Mouse (Mus musculus) myocyte (in vitro differentiated cells): ENCODE measurements around the gene Tmed10. TPM values are rescaled to one million over a fixed set of nuclear protein-coding genes. Genes with fewer than 3 reads are reported as not detected.
A peak's percentile ranks its signal among the peaks of the same experiment; 100 is the strongest.

Experiments used
- H3K27me3 ChIP-seq: one replicate; pipeline ENCODE4 v1.6.1; 2011; ENCODE audit not compliant: control insufficient read depth, insufficient read depth, insufficient read length
- H3K36me3 ChIP-seq: one replicate; pipeline ENCODE4 v1.6.1; 2011; ENCODE audit not compliant: control insufficient read depth, insufficient read depth
- H3K4me2 ChIP-seq: one replicate; pipeline ENCODE4 v1.6.1; 2011; ENCODE audit warnings: low read depth, control low read depth
- H3K4me3 ChIP-seq: one replicate; pipeline ENCODE4 v1.5.1; 2011; ENCODE audit warnings: mild to moderate bottlenecking, control low read depth, moderate library complexity
- H3K79me2 ChIP-seq: one replicate; pipeline ENCODE4 v1.6.1; 2011; ENCODE audit not compliant: control insufficient read depth, insufficient read depth
- H3ac ChIP-seq: one replicate; pipeline ENCODE4 v1.6.1; 2011; ENCODE audit not compliant: control insufficient read depth, insufficient read length
- CEBPB ChIP-seq: IDR thresholded peaks from 2 replicates; pipeline ENCODE4 v1.6.1; 2011; ENCODE audit warnings: mild to moderate bottlenecking, moderate library complexity; ENCODE audit not compliant: poor library complexity, insufficient read depth, severe bottlenecking
- E2F4 ChIP-seq: IDR thresholded peaks from one replicate; pipeline ENCODE4 v1.6.1; 2011; ENCODE audit warnings: mild to moderate bottlenecking, control low read depth, moderate library complexity; ENCODE audit not compliant: insufficient read depth
- MAX ChIP-seq: IDR thresholded peaks from one replicate; pipeline ENCODE4 v1.6.1; 2011; ENCODE audit warnings: low read depth, mild to moderate bottlenecking, control low read depth
- MYOD1 ChIP-seq, 3 experiments: IDR thresholded peaks; one replicate each; pipeline ENCODE4 v1.6.1; 2011; ENCODE audit warnings: control low read depth in 2 of 3, low read depth in 2 of 3, mild to moderate bottlenecking in 2 of 3, moderate library complexity in 1 of 3; ENCODE audit not compliant: insufficient read length in 2 of 3, control insufficient read depth in 1 of 3
- MYOG ChIP-seq, 3 experiments: IDR thresholded peaks; one replicate each; pipeline ENCODE4 v1.6.1; 2011; ENCODE audit warnings: control low read depth in 2 of 3, low read depth in 2 of 3, mild to moderate bottlenecking in 2 of 3; ENCODE audit not compliant: insufficient read length in 2 of 3, control insufficient read depth in 1 of 3, insufficient read depth in 1 of 3
- POLR2A ChIP-seq: IDR thresholded peaks from one replicate; pipeline ENCODE4 v1.6.1; 2011; ENCODE audit warnings: low read depth, mild to moderate bottlenecking, control low read depth, moderate library complexity; ENCODE audit not compliant: insufficient read length
- POLR2AphosphoS2 ChIP-seq: IDR thresholded peaks from one replicate; pipeline ENCODE4 v1.6.1; 2011; ENCODE audit warnings: low read depth, control low read depth; ENCODE audit not compliant: insufficient read length
- REST ChIP-seq: IDR thresholded peaks from one replicate; pipeline ENCODE4 v1.6.1; 2011; ENCODE audit warnings: mild to moderate bottlenecking, control low read depth, moderate library complexity; ENCODE audit not compliant: insufficient read depth, insufficient read length
- SRF ChIP-seq: IDR thresholded peaks from one replicate; pipeline ENCODE4 v1.6.1; 2011; ENCODE audit warnings: low read depth; ENCODE audit not compliant: control insufficient read depth, insufficient read length
- TCF12 ChIP-seq: IDR thresholded peaks from one replicate; pipeline ENCODE4 v1.6.1; 2011; ENCODE audit warnings: mild to moderate bottlenecking, control low read depth; ENCODE audit not compliant: poor library complexity, insufficient read depth, severe bottlenecking
- TCF3 ChIP-seq: IDR thresholded peaks from one replicate; pipeline ENCODE4 v1.6.1; 2011; ENCODE audit warnings: low read depth, control low read depth; ENCODE audit not compliant: insufficient read length
- USF1 ChIP-seq: IDR thresholded peaks from one replicate; pipeline ENCODE4 v1.6.1; 2011; ENCODE audit warnings: low read depth, mild to moderate bottlenecking, control low read depth, moderate library complexity
- polyA plus RNA-seq: library from polyadenylated mRNA; unstranded; fragments of >200 nt; fragmentation: generic; extraction: Trizol; gene quantifications from one replicate; pipeline ENCODE4 v1.2.1, GENCODE M21; 2012; ENCODE audit warnings: missing spikeins

Tmed10 gene
- polyA plus RNA-seq, 1 experiment, result 193 TPM

GRCm38 (mm10) chr12:85344252-85344651 lies 30.4 kb downstream of the Tmed10 start:
- Histone ChIP-seq H3K27me3 (no peaks in the 10 kb centered on the region), H3K36me3 (peaks cover 18% of the 10 kb centered on the region), H3ac (no peak overlapping the region), H3K4me2 (no peak overlapping the region), H3K4me3 (no peak overlapping the region), H3K79me2 (peaks cover 14% of the 10 kb centered on the region)
- TF ChIP-seq POLR2AphosphoS2, result no peak
- TF ChIP-seq MYOD1 (IDR thresholded peaks at IDR 0.05; ENCODE audit: control insufficient read depth in 1 of 3, insufficient read length in 2 of 3, low read depth in 2 of 3), result no peak
- no peak for TF ChIP-seq CEBPB
- TF ChIP-seq E2F4, result no peak
- no peak for TF ChIP-seq MYOG (IDR thresholded peaks at IDR 0.05; ENCODE audit: control insufficient read depth in 1 of 3, insufficient read depth in 1 of 3, insufficient read length in 2 of 3, low read depth in 2 of 3)
- no peak for TF ChIP-seq MAX
- TF ChIP-seq REST, result no peak
- no peak for TF ChIP-seq TCF3
- TF ChIP-seq POLR2A, result no peak
- TF ChIP-seq SRF, result no peak
- no peak for TF ChIP-seq USF1
- no peak for TF ChIP-seq TCF12

GRCm38 (mm10) chr12:85342310-85342709 lies 32.3 kb downstream of the Tmed10 start:
- Histone ChIP-seq H3K27me3 (no peaks in the 10 kb centered on the region), H3K4me2 (no peak overlapping the region), H3K4me3 (no peak overlapping the region), H3K36me3 (peaks cover 18% of the 10 kb centered on the region), H3K79me2 (peaks cover 26% of the 10 kb centered on the region), H3ac (no peak overlapping the region)
- TF ChIP-seq TCF3 (no peak), CEBPB (no peak), MYOG (IDR thresholded peaks at IDR 0.05; ENCODE audit: control insufficient read depth in 1 of 3, insufficient read depth in 1 of 3, insufficient read length in 2 of 3, low read depth in 2 of 3) (no peak), TCF12 (no peak), POLR2AphosphoS2 (no peak), USF1 (no peak), MYOD1 (IDR thresholded peaks at IDR 0.05; ENCODE audit: control insufficient read depth in 1 of 3, insufficient read length in 2 of 3, low read depth in 2 of 3) (no peak), REST (no peak), POLR2A (no peak), SRF (no peak), E2F4 (no peak), MAX (no peak)

- TF ChIP-seq CEBPB, result no peak
- no peak for TF ChIP-seq POLR2AphosphoS2
- TF ChIP-seq MYOG (IDR thresholded peaks at IDR 0.05; ENCODE audit: control insufficient read depth in 1 of 3, insufficient read depth in 1 of 3, insufficient read length in 2 of 3, low read depth in 2 of 3), result no peak
- TF ChIP-seq E2F4, result no peak
- TF ChIP-seq SRF, result no peak
- no peak for TF ChIP-seq REST
- TF ChIP-seq TCF12, result no peak
- TF ChIP-seq MAX, result no peak
- no peak for TF ChIP-seq POLR2A
- TF ChIP-seq TCF3, result no peak
- no peak for TF ChIP-seq USF1
- Histone ChIP-seq H3K4me3 (no peak overlapping the region), H3ac (no peak overlapping the region), H3K4me2 (no peak overlapping the region), H3K79me2 (peaks cover 28% of the 10 kb centered on the region), H3K36me3 (peaks cover 18% of the 10 kb centered on the region), H3K27me3 (no peaks in the 10 kb centered on the region)
Observed at GRCm38 (mm10) chr12:85341131-85341530, 33.5 kb downstream of the Tmed10 start.

GRCm38 (mm10) chr12:85339947-85340346 lies 34.7 kb downstream of the Tmed10 start:
- Histone ChIP-seq H3K27me3 (no peaks in the 10 kb centered on the region), H3ac (peak overlapping the region; percentile 87), H3K36me3 (peaks cover 25% of the 10 kb centered on the region), H3K79me2 (peaks cover 24% of the 10 kb centered on the region), H3K4me3 (peak overlapping the region; percentile 65), H3K4me2 (peak overlapping the region; percentile 68)
- TF ChIP-seq E2F4, result no peak
- TF ChIP-seq POLR2AphosphoS2, result peak; percentile 34

- Histone ChIP-seq H3K4me3 (peak within 1 kb of the TSS; percentile 65), H3ac (peak within 1 kb of the TSS; percentile 87), H3K27me3 (no peaks in the 10 kb centered on the region), H3K4me2 (peak within 1 kb of the TSS; percentile 95), H3K36me3 (peaks cover 25% of the 10 kb centered on the region), H3K79me2 (peaks cover 24% of the 10 kb centered on the region)
- peak; percentile 88 for TF ChIP-seq POLR2AphosphoS2
- TF ChIP-seq MYOD1 (IDR thresholded peaks at IDR 0.05; ENCODE audit: control insufficient read depth in 1 of 3, insufficient read length in 2 of 3, low read depth in 2 of 3), result peak in 1 of 3 experiments; percentile 30
- TF ChIP-seq REST, result no peak
- TF ChIP-seq POLR2A, result peak; percentile 87
- TF ChIP-seq SRF, result peak; percentile 26
- peak in 1 of 3 experiments; percentile 50 for TF ChIP-seq MYOG (IDR thresholded peaks at IDR 0.05; ENCODE audit: control insufficient read depth in 1 of 3, insufficient read depth in 1 of 3, insufficient read length in 2 of 3, low read depth in 2 of 3)
Observed at GRCm38 (mm10) chr12:85339243-85339729, 35.4 kb downstream of the Tmed10 start, which contains the start of gene Nek9. Nek9 (minus strand) TSS chr12:85339362.
